Mouse (Mus musculus) G1E-ER4 (cell line): ENCODE data around the gene Slc6a1. TPM values are rescaled to one million over a fixed set of nuclear protein-coding genes. Genes with fewer than 3 reads are reported as not detected.

Experiments
- GATA1 ChIP-seq: IDR thresholded peaks from one replicate; pipeline ENCODE4 v1.8.0; 2012; ENCODE audit warnings: low read length, inconsistent platforms
- polyA plus RNA-seq: library from polyadenylated mRNA; stranded (reverse); fragments of >175 nt; gene quantifications from 2 replicates; pipeline ENCODE4 v1.2.3, GENCODE M21; 2012

Slc6a1 gene
- polyA plus RNA-seq, 1 experiment, result not detected

DNA sequence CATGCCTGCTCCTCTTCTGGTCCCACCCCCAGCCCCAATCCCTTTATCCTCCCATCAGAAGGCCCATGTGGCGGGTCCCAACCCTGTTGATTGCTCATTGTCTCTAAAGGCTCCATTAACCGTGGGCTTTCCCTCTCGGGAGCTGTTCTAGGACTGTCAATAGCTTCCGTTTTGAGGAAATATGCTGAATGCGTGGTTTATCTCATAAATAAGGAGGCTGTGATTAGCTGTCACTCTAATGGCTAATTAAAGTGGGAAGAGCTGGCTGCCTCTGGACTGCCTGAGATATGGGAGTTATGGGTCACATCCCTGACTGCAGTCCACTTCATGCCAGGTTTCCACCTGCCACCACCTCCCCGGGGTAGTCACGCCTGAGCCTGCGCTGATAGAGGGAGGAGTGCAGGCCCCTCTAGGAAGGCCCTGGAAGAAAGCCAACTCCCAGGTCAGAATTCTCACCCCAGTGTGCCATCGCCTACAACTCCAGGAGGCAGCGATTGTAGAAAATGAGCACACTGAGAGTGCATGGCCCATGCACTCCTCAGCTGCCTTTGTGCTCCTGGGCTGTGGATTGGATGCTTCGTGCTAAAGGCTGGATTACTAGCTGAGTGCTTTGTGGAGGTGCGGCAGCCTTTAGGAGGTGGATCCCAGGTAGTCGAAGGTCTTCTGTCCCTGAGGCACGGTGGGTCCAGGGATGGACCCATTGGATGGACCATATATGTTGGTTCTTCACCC, 8.3 kb upstream of the Slc6a1 start:
- no peak for TF ChIP-seq GATA1

DNA sequence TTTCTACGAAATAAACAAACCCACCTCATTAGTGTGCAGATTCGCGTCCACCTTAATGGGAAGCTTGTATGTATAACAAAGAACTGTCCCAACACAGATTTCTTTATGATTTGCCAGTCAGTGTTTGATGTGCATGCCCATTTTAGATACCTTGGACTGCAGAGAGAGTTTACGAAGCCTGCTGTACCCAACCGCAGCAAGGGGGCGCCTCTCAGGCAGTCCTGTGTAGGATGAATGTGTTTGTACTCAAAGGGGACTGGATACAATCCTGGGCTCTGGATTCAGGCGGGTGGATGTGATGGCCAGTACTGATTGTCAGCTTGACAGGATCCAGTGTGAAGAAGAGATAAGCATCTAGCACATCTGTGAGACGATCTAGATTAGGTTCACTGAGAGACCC, 6.6 kb upstream of the Slc6a1 start:
- no peak for TF ChIP-seq GATA1

DNA sequence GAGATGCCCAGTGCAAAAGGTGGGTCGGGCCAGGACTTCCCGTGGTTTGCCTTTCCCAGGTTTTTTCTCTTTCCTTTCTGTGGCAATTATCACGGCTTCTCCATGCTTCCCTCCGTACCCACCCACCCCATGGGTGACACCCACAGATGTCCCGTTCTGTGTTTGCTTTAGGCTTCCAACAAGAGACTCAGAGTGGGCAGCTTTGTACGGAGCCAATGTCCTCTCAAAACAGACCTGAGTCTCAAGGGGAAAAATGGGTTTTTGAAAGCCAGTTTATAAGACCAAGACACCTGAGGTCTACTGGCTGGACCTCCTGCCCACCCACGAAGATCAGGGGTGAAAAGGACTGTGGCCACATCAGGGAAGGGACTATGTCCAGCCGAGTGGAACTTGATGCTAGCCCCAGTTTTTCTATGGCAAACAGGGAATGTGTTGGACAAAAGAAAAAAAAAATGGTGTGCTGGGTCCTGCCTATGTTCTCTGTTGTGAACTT, 889 bp downstream of the Slc6a1 start:
- TF ChIP-seq GATA1, result no peak

GRCm38 (mm10) chr6:114283927-114284703, 1.7 kb downstream of the Slc6a1 start:
- no peak for TF ChIP-seq GATA1

DNA sequence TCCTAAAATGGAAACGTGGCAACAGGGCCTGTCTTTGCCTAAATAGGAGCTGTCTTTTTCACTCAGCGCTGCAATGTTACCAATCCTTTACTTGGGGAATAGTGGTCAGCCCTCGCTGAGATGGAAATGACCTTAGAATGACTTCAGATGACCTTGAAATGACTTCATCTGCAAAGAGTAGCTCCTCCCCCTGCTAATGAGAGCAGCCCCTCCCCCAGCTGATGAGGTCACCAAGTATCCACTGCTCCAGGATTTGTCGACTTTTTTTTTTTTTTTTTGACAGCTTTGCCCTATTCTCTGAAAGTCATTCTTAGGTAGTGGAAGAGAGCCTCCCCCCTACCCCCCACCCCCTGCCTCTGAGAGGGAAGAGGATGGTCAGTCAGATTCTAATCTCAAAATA, 3.0 kb downstream of the Slc6a1 start:
- no peak for TF ChIP-seq GATA1

GRCm38 (mm10) chr6:114289106-114289505, 6.7 kb downstream of the Slc6a1 start:
- no peak for TF ChIP-seq GATA1

- no peak for TF ChIP-seq GATA1
These were observed 7.7 kb downstream of the Slc6a1 start for GRCm38 (mm10) chr6:114290184-114290583.

GRCm38 (mm10) chr6:114290929-114291328, 8.5 kb downstream of the Slc6a1 start:
- TF ChIP-seq GATA1, result no peak

DNA sequence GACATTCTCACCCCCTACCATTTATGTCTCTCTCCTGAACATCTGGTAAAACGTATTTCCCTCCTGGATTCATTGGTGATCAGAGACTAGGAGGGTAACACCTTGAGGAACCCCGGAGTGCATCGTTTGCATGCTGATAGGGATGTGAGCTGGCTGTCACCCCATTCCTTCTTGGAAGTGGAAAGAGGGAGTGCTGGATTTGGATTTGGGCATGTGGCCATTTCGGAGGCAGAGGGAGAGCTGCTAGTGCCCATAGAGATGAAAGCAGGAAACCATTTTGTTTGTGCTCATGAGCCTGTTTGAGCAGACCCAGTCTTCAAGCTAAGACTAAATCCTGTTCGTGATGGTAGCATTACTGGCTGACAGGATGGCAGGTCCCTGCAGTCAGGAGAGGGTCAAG, 9.0 kb downstream of the Slc6a1 start:
- TF ChIP-seq GATA1, result no peak

DNA sequence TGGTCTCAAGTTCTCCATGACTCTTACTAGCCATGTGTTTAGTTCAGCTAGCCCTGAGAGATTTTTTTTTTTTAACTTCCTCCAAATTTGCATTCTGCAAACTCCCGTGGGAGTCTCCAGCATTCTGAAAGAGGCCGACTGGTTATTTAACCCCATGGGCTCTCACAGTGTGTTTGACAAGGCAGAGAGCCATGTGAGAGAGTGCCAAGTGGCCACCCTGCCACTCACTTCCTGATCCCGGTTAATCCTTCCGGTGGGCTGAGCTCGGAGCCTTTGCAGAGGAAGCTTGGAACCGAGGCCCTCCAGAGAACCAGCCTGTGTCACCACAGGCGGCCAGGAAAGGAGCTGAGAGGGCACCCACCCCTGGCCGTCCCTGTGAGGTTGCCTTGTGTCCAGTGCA, 11.1 kb downstream of the Slc6a1 start:
- TF ChIP-seq GATA1, result no peak

DNA sequence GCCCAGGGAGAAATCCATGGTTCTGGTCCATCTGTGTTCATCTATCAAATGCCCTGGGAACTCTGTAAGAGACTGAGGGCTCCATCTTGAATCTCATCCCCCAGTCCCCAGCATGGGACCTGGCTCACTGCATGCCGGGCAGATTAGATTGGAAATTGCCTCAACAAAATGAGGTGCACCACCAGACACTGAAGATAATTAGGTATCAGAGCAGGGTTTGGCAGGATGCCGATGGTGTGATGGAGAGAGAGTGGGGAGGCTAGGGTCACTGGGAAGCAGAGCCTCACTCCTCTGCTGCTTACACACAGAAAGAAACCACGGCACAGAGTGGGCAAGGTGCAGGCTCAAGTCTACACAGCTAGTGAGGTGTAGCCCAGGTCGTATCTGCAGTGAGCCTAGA, 12.7 kb downstream of the Slc6a1 start:
- no peak for TF ChIP-seq GATA1

GRCm38 (mm10) chr6:114297260-114298002, 15.0 kb downstream of the Slc6a1 start:
- no peak for TF ChIP-seq GATA1

- TF ChIP-seq GATA1, result no peak
These were observed 17.3 kb downstream of the Slc6a1 start for GRCm38 (mm10) chr6:114299699-114300098.

DNA sequence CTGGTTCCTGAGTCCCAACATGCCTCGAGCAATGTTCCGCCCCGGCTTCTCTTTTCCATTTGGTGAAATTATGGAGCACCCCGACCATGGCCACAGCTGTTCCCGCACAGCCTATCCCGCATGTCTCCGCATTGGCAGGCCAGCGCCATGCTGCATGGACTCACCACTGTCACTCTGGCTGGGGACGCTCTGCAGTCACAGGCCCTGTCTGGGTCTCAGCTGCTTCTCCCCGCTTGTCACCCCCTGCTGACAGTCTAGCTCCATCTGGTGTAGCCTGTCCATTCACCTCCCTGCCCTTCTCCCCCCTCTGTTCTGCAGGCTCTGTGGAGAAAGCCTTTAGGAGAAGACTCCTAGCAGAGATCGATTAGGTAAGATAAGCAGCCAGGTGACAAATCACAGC, 18.3 kb downstream of the Slc6a1 start:
- TF ChIP-seq GATA1, result no peak

GRCm38 (mm10) chr6:114304668-114305067, 22.2 kb downstream of the Slc6a1 start:
- TF ChIP-seq GATA1, result no peak

DNA sequence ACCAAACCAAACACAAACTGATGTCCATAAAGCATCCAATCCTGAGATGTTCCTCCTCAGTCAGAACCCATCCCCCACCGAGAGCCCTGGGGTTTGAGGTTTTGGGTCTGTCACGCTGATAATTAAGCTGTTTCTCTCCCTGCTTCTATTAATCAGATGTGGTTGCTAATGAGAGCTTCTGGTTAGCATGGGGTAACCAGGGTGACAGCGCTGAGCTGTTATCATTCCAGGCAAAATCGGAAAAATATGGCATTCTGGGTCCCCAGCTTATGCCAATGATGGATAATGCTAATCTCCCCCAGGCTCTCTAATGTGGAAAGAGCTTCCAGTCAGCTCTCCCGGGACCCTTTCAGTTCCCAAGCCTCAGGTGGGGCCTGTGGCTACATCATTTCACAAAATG, 38.1 kb downstream of the Slc6a1 start:
- TF ChIP-seq GATA1, result no peak

DNA sequence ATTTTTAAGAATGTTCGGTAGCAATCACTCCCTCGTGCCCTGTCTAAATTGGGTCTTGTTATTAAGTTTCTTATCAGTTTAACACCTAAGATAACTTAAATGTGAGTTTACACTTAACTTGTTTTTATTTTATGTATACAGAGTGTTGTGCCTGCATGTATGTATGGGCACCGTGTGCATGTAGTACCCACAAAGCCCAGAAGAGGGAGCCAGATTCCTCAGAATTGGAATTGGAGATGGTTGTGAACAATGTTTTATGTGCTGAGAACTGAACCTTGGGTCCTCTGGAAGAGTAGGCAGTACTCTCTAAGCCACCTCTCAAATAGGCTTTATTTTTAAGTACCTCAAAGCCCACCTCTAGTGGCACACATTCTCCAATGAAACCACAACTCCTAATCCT, 38.7 kb downstream of the Slc6a1 start:
- TF ChIP-seq GATA1, result no peak
